20 mouse cellular contexts compared by ENCODE assay signal in genomic region chr13:44982799-44983198, GRCm38 (mm10). TPM values are rescaled to one million over a fixed set of nuclear protein-coding genes. Genes with fewer than 3 reads are reported as not detected.
DNase-seq lines count a peak whose midpoint lies in the region; ATAC-seq lines count a peak whose summit lies in the region.
"Had no signal": no experiment of that assay in that cellular context is flagged by ENCODE, and none has a peak within 500 bp of the region (broad histone marks: within the 10 kb centered on the region; RNA-seq: fewer than 3 reads in every experiment).

No protein-coding gene starts in this region.

- H3K4me3 ChIP-seq in heart, embryonic 10.5 days, result no peak overlapping the region
- 0 out of 2 replicates have a peak overlapping the region, but pooled peaks have one; percentile 7 for H3K4me3 ChIP-seq in liver, embryonic 15.5 days (replicated peaks)
- H3K4me3 ChIP-seq in neural tube, embryonic 15.5 days (replicated peaks), result no peak overlapping the region
- H3K4me3 ChIP-seq: embryonic facial prominence, embryonic 13.5 days; forebrain, embryonic 12.5 days; heart, embryonic 13.5 days; hindbrain, embryonic 10.5 days had no signal

- peaks cover 8% of the 10 kb centered on the region for H3K4me1 ChIP-seq in heart, embryonic 10.5 days
- peaks cover 15% of the 10 kb centered on the region; the same call in 1 of the 2 replicates for H3K4me1 ChIP-seq in liver, embryonic 15.5 days (replicated peaks)
- no peaks in the 10 kb centered on the region for H3K4me1 ChIP-seq in neural tube, embryonic 15.5 days
- H3K4me1 ChIP-seq: embryonic facial prominence, embryonic 13.5 days; forebrain, embryonic 12.5 days; hindbrain, embryonic 10.5 days had no signal

- no peaks in the 10 kb centered on the region for H3K27me3 ChIP-seq in heart, embryonic 10.5 days (ENCODE audit: insufficient read depth, poor library complexity, severe bottlenecking)
- H3K27me3 ChIP-seq in liver, embryonic 15.5 days, result no peaks in the 10 kb centered on the region
- no peaks in the 10 kb centered on the region for H3K27me3 ChIP-seq in neural tube, embryonic 15.5 days (replicated peaks)
- H3K27me3 ChIP-seq: embryonic facial prominence, embryonic 13.5 days; forebrain, embryonic 12.5 days; heart, embryonic 13.5 days had no signal

- H3K9ac ChIP-seq in liver, embryonic 15.5 days, result no peak overlapping the region
- H3K9ac ChIP-seq in neural tube, embryonic 15.5 days (replicated peaks), result no peak overlapping the region
- H3K9ac ChIP-seq: embryonic facial prominence, embryonic 13.5 days; forebrain, embryonic 12.5 days; heart, embryonic 13.5 days; hindbrain, embryonic 14.5 days had no signal

- H3K36me3 ChIP-seq in heart, embryonic 10.5 days, result peaks cover 20% of the 10 kb centered on the region
- peaks cover 8% of the 10 kb centered on the region; the same call in 1 of the 2 replicates for H3K36me3 ChIP-seq in liver, embryonic 15.5 days (replicated peaks)
- 0 out of 2 replicates have a peak, but pooled peaks cover 4% of the 10 kb centered on the region for H3K36me3 ChIP-seq in neural tube, embryonic 15.5 days

- H3K27ac ChIP-seq in heart, embryonic 10.5 days, result no peak overlapping the region
- H3K27ac ChIP-seq in liver, embryonic 15.5 days (replicated peaks), result no peak overlapping the region; the same call in 1 of the 2 replicates
- no peak overlapping the region for H3K27ac ChIP-seq in neural tube, embryonic 15.5 days (replicated peaks)
- H3K27ac ChIP-seq: embryonic facial prominence, embryonic 13.5 days; forebrain, embryonic 12.5 days; heart, embryonic 13.5 days; hindbrain, embryonic 10.5 days; hindbrain, embryonic 14.5 days had no signal

- 81% methylated on average over 7 of the region's 7 CpGs for WGBS in heart, embryonic 10.5 days
- WGBS in liver, embryonic 15.5 days (ENCODE audit: insufficient replicate concordance), result 23% methylated on average over 7 of the region's 7 CpGs
- WGBS in neural tube, embryonic 15.5 days, result 88% methylated on average over 7 of the region's 7 CpGs

- DNase-seq in heart, adult 11 months, result peak; percentile 85
- no peak for DNase-seq in heart, embryonic 10.5 days (ENCODE audit: low spot score)
- no peak for DNase-seq in urinary bladder, postnatal 36 days (ENCODE audit: low spot score in 2 of 2)
- DNase-seq in spleen, postnatal 4 days (ENCODE audit: low spot score in 2 of 2), result no peak
- DNase-seq: adrenal gland, postnatal 10 days; cerebellum, adult 11-12 months; cerebellum, adult 9-10 months; cerebellum, postnatal 25 days; gastrocnemius, postnatal 10 days; heart, postnatal 10 days had no signal

- H3K4me2 ChIP-seq in liver, embryonic 15.5 days, result no peak overlapping the region
- no peak overlapping the region for H3K4me2 ChIP-seq in neural tube, embryonic 15.5 days
- H3K4me2 ChIP-seq: embryonic facial prominence, embryonic 13.5 days; forebrain, embryonic 12.5 days; heart, embryonic 13.5 days; hindbrain, embryonic 14.5 days had no signal

- ATAC-seq in common myeloid progenitor, adult 5-6 weeks (replicated peaks; ENCODE audit: low read depth, poor library complexity, severe bottlenecking), result peak; percentile 47
- ATAC-seq in liver, embryonic 15.5 days (ENCODE audit: insufficient read depth), result no peak
- ATAC-seq in megakaryocyte progenitor cell, adult 5-6 weeks (replicated peaks; ENCODE audit: poor library complexity), result peak; percentile 61
- ATAC-seq in neural tube, embryonic 15.5 days (ENCODE audit: low FRiP score), result no peak
- ATAC-seq: forebrain, embryonic 16.5 days had no signal

- no peaks in the 10 kb centered on the region for H3K9me3 ChIP-seq in heart, embryonic 10.5 days
- no peaks in the 10 kb centered on the region for H3K9me3 ChIP-seq in liver, embryonic 15.5 days (replicated peaks)
- no peaks in the 10 kb centered on the region for H3K9me3 ChIP-seq in neural tube, embryonic 15.5 days (replicated peaks)
- H3K9me3 ChIP-seq: embryonic facial prominence, embryonic 13.5 days; forebrain, embryonic 12.5 days; heart, embryonic 13.5 days; hindbrain, embryonic 10.5 days had no signal

RNA-seq across cellular contexts. Expression of gene Dtnbp1, which starts 19.1 kb away (rescaled TPM):
- polyA plus RNA-seq in heart, embryonic 10.5 days (2016; fragmentation: Nextera tagmentation; extraction: Ambion mirVana), result 75.0 and 80.9 TPM in 2 replicates
- total RNA-seq in common myeloid progenitor, adult 5-6 weeks (2017), result 91.8 and 109 TPM in 2 replicates
- polyA plus RNA-seq in liver, embryonic 15.5 days (2015; fragmentation: Nextera tagmentation; extraction: Ambion mirVana), result 28.6 and 31.9 TPM in 2 replicates
- 89.4 and 94.5 TPM in 2 replicates for total RNA-seq in megakaryocyte progenitor cell, adult 5-6 weeks (2015)
- 98.2 and 104 TPM in 2 replicates for total RNA-seq in megakaryocyte progenitor cell, adult 5-6 weeks (2017)
- 136 and 139 TPM in 2 replicates for polyA plus RNA-seq in neural tube, embryonic 15.5 days (2015; fragmentation: Nextera tagmentation; extraction: Ambion mirVana)

Comparison
In these comparisons a context has a peak if more than half of its experiments do, and no peak if none do; other contexts are left out.
1. ATAC-seq: peak in common myeloid progenitor, adult 5-6 weeks (single experiment) and megakaryocyte progenitor cell, adult 5-6 weeks (single experiment); none in liver, embryonic 15.5 days (single experiment) and neural tube, embryonic 15.5 days (single experiment).